Mouse (Mus musculus): ENCODE results near the gene Armc6. TPM values are rescaled to one million over a fixed set of nuclear protein-coding genes. Genes with fewer than 3 reads are reported as not detected.

Gene Armc6
- total RNA-seq, 2 experiments from 2014 or later = 6.1 TPM; not detected in 1

Other genes with a start within 250 kb of the Armc6 start
- 22.8 and 30.2 TPM in 2 replicates for gene Gatad2a, start 238.1 kb downstream of the Armc6 start, total RNA-seq (2015; ENCODE audit: low replicate concordance)
- gene Gatad2a, start 238.1 kb downstream of the Armc6 start, total RNA-seq (2017; ENCODE audit: low replicate concordance) = 25.7 and 31.8 TPM in 2 replicates
- gene Mau2, start 191.7 kb downstream of the Armc6 start, total RNA-seq (2015; ENCODE audit: low replicate concordance) = 24.0 and 33.9 TPM in 2 replicates
- gene Mau2, start 191.7 kb downstream of the Armc6 start, total RNA-seq (2017; ENCODE audit: low replicate concordance) = 47.4 and 49.5 TPM in 2 replicates
- gene Sugp1, start 191.7 kb downstream of the Armc6 start, total RNA-seq (2015; ENCODE audit: low replicate concordance) = 8.2 and 10.6 TPM in 2 replicates
- 15.6 and 22.6 TPM in 2 replicates for gene Sugp1, start 191.7 kb downstream of the Armc6 start, total RNA-seq (2017; ENCODE audit: low replicate concordance)
- gene Tm6sf2, start 161.5 kb downstream of the Armc6 start, total RNA-seq (2015; ENCODE audit: low replicate concordance) = 2.3 TPM in 1 of 2 replicates, not detected in the other
- gene Tm6sf2, start 161.5 kb downstream of the Armc6 start, total RNA-seq (2017; ENCODE audit: low replicate concordance) = 2.9 TPM in 1 of 2 replicates, not detected in the other
- gene Hapln4, start 151.0 kb downstream of the Armc6 start, total RNA-seq (2015; ENCODE audit: low replicate concordance) = not detected in 2 replicates
- gene Hapln4, start 151.0 kb downstream of the Armc6 start, total RNA-seq (2017; ENCODE audit: low replicate concordance) = not detected in 2 replicates
- not detected in 2 replicates for gene Ncan, start 113.6 kb downstream of the Armc6 start, total RNA-seq (2015; ENCODE audit: low replicate concordance)
- gene Ncan, start 113.6 kb downstream of the Armc6 start, total RNA-seq (2017; ENCODE audit: low replicate concordance) = not detected in 2 replicates
- gene Nr2c2ap, start 103.1 kb downstream of the Armc6 start, total RNA-seq (2015; ENCODE audit: low replicate concordance) = 4.8 and 5.4 TPM in 2 replicates
- 1.4 and 1.5 TPM in 2 replicates for gene Nr2c2ap, start 103.1 kb downstream of the Armc6 start, total RNA-seq (2017; ENCODE audit: low replicate concordance)
- gene Rfxank, start 95.3 kb downstream of the Armc6 start, total RNA-seq (2015; ENCODE audit: low replicate concordance) = 8.1 and 16.3 TPM in 2 replicates
- gene Rfxank, start 95.3 kb downstream of the Armc6 start, total RNA-seq (2017; ENCODE audit: low replicate concordance) = 9.7 and 10.2 TPM in 2 replicates
- 2.1 and 16.7 TPM in 2 replicates for gene Borcs8, start 95.0 kb downstream of the Armc6 start, total RNA-seq (2015; ENCODE audit: low replicate concordance)
- 15.5 and 30.7 TPM in 2 replicates for gene Borcs8, start 95.0 kb downstream of the Armc6 start, total RNA-seq (2017; ENCODE audit: low replicate concordance)
- not detected in 2 replicates for gene Mef2b, start 94.8 kb downstream of the Armc6 start, total RNA-seq (2015; ENCODE audit: low replicate concordance)
- not detected in 2 replicates for gene Mef2b, start 94.8 kb downstream of the Armc6 start, total RNA-seq (2017; ENCODE audit: low replicate concordance)
- gene Tmem161a, start 62.1 kb downstream of the Armc6 start, total RNA-seq (2015; ENCODE audit: low replicate concordance) = 4.0 and 8.1 TPM in 2 replicates
- 4.5 and 4.9 TPM in 2 replicates for gene Tmem161a, start 62.1 kb downstream of the Armc6 start, total RNA-seq (2017; ENCODE audit: low replicate concordance)
- 13.8 and 20.6 TPM in 2 replicates for gene Slc25a42, start 22.2 kb downstream of the Armc6 start, total RNA-seq (2015; ENCODE audit: low replicate concordance)
- gene Slc25a42, start 22.2 kb downstream of the Armc6 start, total RNA-seq (2017; ENCODE audit: low replicate concordance) = 16.2 and 23.8 TPM in 2 replicates
- gene Sugp2, start 240 bp downstream of the Armc6 start, total RNA-seq (2015; ENCODE audit: low replicate concordance) = 24.4 and 33.9 TPM in 2 replicates
- gene Sugp2, start 240 bp downstream of the Armc6 start, total RNA-seq (2017; ENCODE audit: low replicate concordance) = 22.7 and 28.9 TPM in 2 replicates
- 0.63 and 1.3 TPM in 2 replicates for gene Homer3, start 48.4 kb upstream of the Armc6 start, total RNA-seq (2015; ENCODE audit: low replicate concordance)
- gene Homer3, start 48.4 kb upstream of the Armc6 start, total RNA-seq (2017; ENCODE audit: low replicate concordance) = 0.68 and 2.5 TPM in 2 replicates
- 15.0 TPM in 2 replicates for gene Ddx49, start 68.0 kb upstream of the Armc6 start, total RNA-seq (2015; ENCODE audit: low replicate concordance)
- 23.3 and 40.0 TPM in 2 replicates for gene Ddx49, start 68.0 kb upstream of the Armc6 start, total RNA-seq (2017; ENCODE audit: low replicate concordance)
- gene Cope, start 68.1 kb upstream of the Armc6 start, total RNA-seq (2015; ENCODE audit: low replicate concordance) = 52.7 and 89.2 TPM in 2 replicates
- 36.9 and 53.7 TPM in 2 replicates for gene Cope, start 68.1 kb upstream of the Armc6 start, total RNA-seq (2017; ENCODE audit: low replicate concordance)
- not detected in 2 replicates for gene Cers1, start 81.3 kb upstream of the Armc6 start, total RNA-seq (2015; ENCODE audit: low replicate concordance)
- 0.43 TPM in 1 of 2 replicates, not detected in the other for gene Cers1, start 81.3 kb upstream of the Armc6 start, total RNA-seq (2017; ENCODE audit: low replicate concordance)
- gene Gdf1, start 95.4 kb upstream of the Armc6 start, total RNA-seq (2015; ENCODE audit: low replicate concordance) = not detected in 2 replicates
- not detected in 2 replicates for gene Gdf1, start 95.4 kb upstream of the Armc6 start, total RNA-seq (2017; ENCODE audit: low replicate concordance)
- gene Upf1, start 118.8 kb upstream of the Armc6 start, total RNA-seq (2015; ENCODE audit: low replicate concordance) = 7.1 and 9.2 TPM in 2 replicates
- gene Upf1, start 118.8 kb upstream of the Armc6 start, total RNA-seq (2017; ENCODE audit: low replicate concordance) = 20.9 and 21.5 TPM in 2 replicates
- not detected in 2 replicates for gene Comp, start 139.1 kb upstream of the Armc6 start, total RNA-seq (2015; ENCODE audit: low replicate concordance)
- gene Comp, start 139.1 kb upstream of the Armc6 start, total RNA-seq (2017; ENCODE audit: low replicate concordance) = 0.43 TPM in 1 of 2 replicates, not detected in the other
- gene Crtc1, start 205.1 kb upstream of the Armc6 start, total RNA-seq (2015; ENCODE audit: low replicate concordance) = 4.2 and 4.4 TPM in 2 replicates
- gene Crtc1, start 205.1 kb upstream of the Armc6 start, total RNA-seq (2017; ENCODE audit: low replicate concordance) = 1.7 and 2.0 TPM in 2 replicates
- 0.38 and 1.7 TPM in 2 replicates for gene Klhl26, start 242.5 kb upstream of the Armc6 start, total RNA-seq (2015; ENCODE audit: low replicate concordance)
- 1.8 and 2.8 TPM in 2 replicates for gene Klhl26, start 242.5 kb upstream of the Armc6 start, total RNA-seq (2017; ENCODE audit: low replicate concordance)

Measured in erythroblast, adult 5-6 weeks (primary cell).